Mouse (Mus musculus) liver, embryonic 13.5 days (tissue): ENCODE results near the gene 9930022D16Rik. TPM values are rescaled to one million over a fixed set of nuclear protein-coding genes. Genes with fewer than 3 reads are reported as not detected.
A peak's percentile ranks its signal among the peaks of the same experiment; 100 is the strongest.

Experiments used
- ATAC-seq: fragments of 200-750 bp; cut with Nextera tagmentation; 2 replicates; pipeline ENCODE4 v1.8.0; 2017; ENCODE audit warnings: low read depth, mild to moderate bottlenecking, moderate number of reproducible peaks, moderate library complexity
- DNase-seq: peaks from one replicate; pipeline ENCODE4 v3.0.0; 2022
- H3K27ac ChIP-seq: fragments of 300-500 bp; sonication (generic); 2 replicates; pipeline ENCODE4 v1.5.1; 2015; ENCODE audit warnings: moderate library complexity, mild to moderate bottlenecking, inconsistent platforms
- H3K27me3 ChIP-seq: fragments of 300-500 bp; sonication (generic); 2 replicates; pipeline ENCODE4 v1.6.1; 2015; ENCODE audit warnings: mild to moderate bottlenecking, inconsistent platforms
- H3K36me3 ChIP-seq: fragments of 300-500 bp; sonication (generic); 2 replicates; pipeline ENCODE4 v1.6.1; 2015; ENCODE audit warnings: mild to moderate bottlenecking, inconsistent platforms
- H3K4me1 ChIP-seq: fragments of 300-500 bp; sonication (generic); replicated peaks from 2 replicates; pipeline ENCODE4 v1.6.1; 2015; ENCODE audit warnings: inconsistent platforms
- H3K4me2 ChIP-seq: fragments of 300-500 bp; sonication (generic); 2 replicates; pipeline ENCODE4 v1.6.1; 2015; ENCODE audit warnings: inconsistent platforms, mild to moderate bottlenecking, moderate library complexity
- H3K4me3 ChIP-seq: fragments of 300-500 bp; sonication (generic); replicated peaks from 2 replicates; pipeline ENCODE4 v1.5.1; 2015; ENCODE audit warnings: mild to moderate bottlenecking, inconsistent platforms
- H3K9ac ChIP-seq: fragments of 300-500 bp; sonication (generic); 2 replicates; pipeline ENCODE4 v1.6.1; 2015; ENCODE audit warnings: mild to moderate bottlenecking, inconsistent platforms
- H3K9me3 ChIP-seq: fragments of 300-500 bp; sonication (generic); replicated peaks from 2 replicates; pipeline ENCODE4 v1.6.1; 2016; ENCODE audit warnings: inconsistent platforms
- WGBS: fragments of 180-500 bp; shearing (Covaris S2); methylation state at CpG from one replicate; pipeline ENCODE4 v1.1.7; 2015; ENCODE audit not compliant: insufficient replicate concordance; 5-methylcytosine and 5-hydroxymethylcytosine counted together
- microRNA-seq: library from miRNA; unstranded; fragments of <30 nt; microRNA quantifications from one replicate; pipeline ENCODE4, GENCODE M21; 2016
- polyA plus RNA-seq: library from polyadenylated mRNA; unstranded; fragments of >200 nt; fragmentation: Nextera tagmentation; extraction: Ambion mirVana; gene quantifications from 2 replicates; pipeline ENCODE4 v1.2.1, GENCODE M21; 2015

9930022D16Rik gene
- polyA plus RNA-seq, 1 experiment from 2014 or later: not detected

- no peaks in the 10 kb centered on the region for H3K27me3 ChIP-seq
- DNase-seq (no peak), ATAC-seq (no peak)
- 94% methylated on average over 11 of the region's 11 CpGs for WGBS
- H3K9ac ChIP-seq: no peak overlapping the region
- H3K4me1 ChIP-seq: peaks cover 20% of the 10 kb centered on the region; the same call in 1 of the 2 replicates
- H3K27ac ChIP-seq: no peak overlapping the region
- no peaks in the 10 kb centered on the region for H3K9me3 ChIP-seq
- H3K4me3 ChIP-seq: no peak overlapping the region
- no peak overlapping the region for H3K4me2 ChIP-seq
- peaks cover 100% of the 10 kb centered on the region for H3K36me3 ChIP-seq
Observed at GRCm38 (mm10) chr11:109458165-109458564, 44.4 kb downstream of the 9930022D16Rik start.

- Histone ChIP-seq H3K27me3 (no peaks in the 10 kb centered on the region), H3K9ac (no peak overlapping the region), H3K4me2 (no peak overlapping the region), H3K27ac (peak overlapping the region; percentile 2; the same call in 1 of the 2 replicates), H3K4me3 (no peak overlapping the region), H3K4me1 (peaks cover 35% of the 10 kb centered on the region), H3K36me3 (peaks cover 98% of the 10 kb centered on the region), H3K9me3 (no peaks in the 10 kb centered on the region)
- DNase-seq (no peak), ATAC-seq (no peak)
- WGBS: 52% methylated on average over 5 of the region's 5 CpGs
Observed at GRCm38 (mm10) chr11:109460586-109460985, 46.9 kb downstream of the 9930022D16Rik start.

GRCm38 (mm10) chr11:109465068-109465467 is 51.4 kb downstream of the 9930022D16Rik start:
- H3K27ac ChIP-seq: peak overlapping the region; percentile 86
- peak overlapping the region; percentile 25; the same call in 1 of the 2 replicates for H3K4me3 ChIP-seq
- WGBS: 47% methylated on average over 4 of the region's 4 CpGs
- H3K4me1 ChIP-seq: peaks cover 76% of the 10 kb centered on the region
- H3K4me2 ChIP-seq: peak overlapping the region; percentile 47
- DNase-seq (peak; percentile 53), ATAC-seq (peak; percentile 94)
- H3K9ac ChIP-seq: peak overlapping the region; percentile 65
- H3K27me3 ChIP-seq: no peaks in the 10 kb centered on the region
- no peaks in the 10 kb centered on the region for H3K9me3 ChIP-seq
- peaks cover 88% of the 10 kb centered on the region for H3K36me3 ChIP-seq

GRCm38 (mm10) chr11:109466987-109467386 is 53.3 kb downstream of the 9930022D16Rik start:
- Histone ChIP-seq H3K27ac (peak overlapping the region; percentile 67), H3K27me3 (no peaks in the 10 kb centered on the region), H3K4me3 (no peak overlapping the region; the same call in 1 of the 2 replicates), H3K36me3 (peaks cover 69% of the 10 kb centered on the region), H3K9ac (peak overlapping the region; percentile 23; the same call in 1 of the 2 replicates), H3K9me3 (no peaks in the 10 kb centered on the region), H3K4me2 (peak overlapping the region; percentile 22; the same call in 1 of the 2 replicates), H3K4me1 (peaks cover 87% of the 10 kb centered on the region)
- ATAC-seq: no peak
- WGBS: 84% methylated on average over 8 of the region's 8 CpGs
- DNase-seq: no peak

GRCm38 (mm10) chr11:109468133-109468532 is 54.4 kb downstream of the 9930022D16Rik start:
- DNase-seq: no peak
- Histone ChIP-seq H3K4me1 (peaks cover 75% of the 10 kb centered on the region), H3K36me3 (peaks cover 57% of the 10 kb centered on the region), H3K9me3 (no peaks in the 10 kb centered on the region), H3K27me3 (no peaks in the 10 kb centered on the region), H3K27ac (peak overlapping the region; percentile 67), H3K4me3 (no peak overlapping the region), H3K9ac (peak overlapping the region; percentile 7; the same call in 1 of the 2 replicates), H3K4me2 (0 out of 2 replicates have a peak overlapping the region, but pooled peaks have one; percentile 96)
- 66% methylated on average over 5 of the region's 5 CpGs for WGBS
- ATAC-seq: no peak

Small RNAs within 50 kb of the gene (microRNA-seq; reads per million reads assigned to microRNA genes)
- gene Gm25540: not detected

Other genes with a start within 250 kb of the 9930022D16Rik start
- 0.07 and 0.09 TPM in 2 replicates for gene Rgs9, start 115.8 kb upstream of the 9930022D16Rik start, polyA plus RNA-seq
- gene Gna13, start 51.1 kb upstream of the 9930022D16Rik start, polyA plus RNA-seq: 14.3 and 15.9 TPM in 2 replicates
- 14.6 and 18.4 TPM in 2 replicates for gene Amz2, start 12.0 kb downstream of the 9930022D16Rik start, polyA plus RNA-seq
- gene Arsg, start 59.5 kb downstream of the 9930022D16Rik start, polyA plus RNA-seq: 2.8 and 3.2 TPM in 2 replicates
- 47.0 and 51.9 TPM in 2 replicates for gene Slc16a6, start 59.7 kb downstream of the 9930022D16Rik start, polyA plus RNA-seq
- 28.3 and 29.1 TPM in 2 replicates for gene Wipi1, start 198.1 kb downstream of the 9930022D16Rik start, polyA plus RNA-seq
- gene Prkar1a, start 235.5 kb downstream of the 9930022D16Rik start, polyA plus RNA-seq: 126 and 148 TPM in 2 replicates